Mouse (Mus musculus) CH12F3 (cell line): ENCODE results near the gene Rpl18.

Experiments used
- in situ Hi-C: fragments of 300-500 bp; cut with MboI; formaldehyde crosslinking; loops from 2 replicates; pipeline ENCODE4 v1.14.3; 2020; ENCODE audit warnings: low sequenced_read_pairs

The Rpl18 gene

GRCm38 (mm10) chr7:45726419-45726818 is 11.2 kb downstream of the Rpl18 start:
- in situ Hi-C loops = no loop called here

- in situ Hi-C loops = no loop called here
Observed at GRCm38 (mm10) chr7:45727625-45728024, 12.4 kb downstream of the Rpl18 start.

- in situ Hi-C loops = loop anchor here (5.0 kb wide), 1 partner anchor 71 kb away; no protein-coding TSS in a partner anchor
Observed at GRCm38 (mm10) chr7:45730727-45731431, 15.6 kb downstream of the Rpl18 start.

- in situ Hi-C loops = loop anchor here (5.0 kb wide), 1 partner anchor 69 kb away; no protein-coding TSS in a partner anchor
Observed at GRCm38 (mm10) chr7:45733477-45733876, 18.2 kb downstream of the Rpl18 start.

- in situ Hi-C loops = no loop called here
Observed at GRCm38 (mm10) chr7:45739162-45739763, 24.0 kb downstream of the Rpl18 start.

- in situ Hi-C loops = loop anchor here (5.0 to 10.0 kb wide), 2 partner anchors 37 to 195 kb away; no protein-coding TSS in a partner anchor
Observed at GRCm38 (mm10) chr7:45739820-45740219, 24.6 kb downstream of the Rpl18 start.

GRCm38 (mm10) chr7:45741308-45741707 is 26.1 kb downstream of the Rpl18 start:
- in situ Hi-C loops = loop anchor here (5.0 to 10.0 kb wide), 2 partner anchors 36 to 193 kb away; no protein-coding TSS in a partner anchor

- in situ Hi-C loops = loop anchor here (5.0 to 10.0 kb wide), 2 partner anchors 36 to 193 kb away; no protein-coding TSS in a partner anchor
Observed at GRCm38 (mm10) chr7:45741777-45742176, 26.5 kb downstream of the Rpl18 start.

GRCm38 (mm10) chr7:45742338-45742737 is 27.1 kb downstream of the Rpl18 start:
- in situ Hi-C loops = loop anchor here (5.0 to 10.0 kb wide), 2 partner anchors 35 to 192 kb away; no protein-coding TSS in a partner anchor

- in situ Hi-C loops = loop anchor here (5.0 to 10.0 kb wide), 2 partner anchors 33 to 190 kb away; no protein-coding TSS in a partner anchor
Observed at GRCm38 (mm10) chr7:45744387-45744786, 29.1 kb downstream of the Rpl18 start.

- in situ Hi-C loops = loop anchor here (10.0 kb wide), 1 partner anchor 188 kb away; no protein-coding TSS in a partner anchor
Observed at GRCm38 (mm10) chr7:45746518-45746917, 31.3 kb downstream of the Rpl18 start.

- in situ Hi-C loops = loop anchor here (10.0 kb wide), 1 partner anchor 187 kb away; no protein-coding TSS in a partner anchor
Observed at GRCm38 (mm10) chr7:45747450-45747849, 32.2 kb downstream of the Rpl18 start.

- in situ Hi-C loops = loop anchor here (10.0 kb wide), 1 partner anchor 187 kb away; no protein-coding TSS in a partner anchor
Observed at GRCm38 (mm10) chr7:45748110-45748509, 32.9 kb downstream of the Rpl18 start.

- in situ Hi-C loops = loop anchor here (10.0 kb wide), 1 partner anchor 185 kb away; no protein-coding TSS in a partner anchor
Observed at GRCm38 (mm10) chr7:45749401-45749800, 34.1 kb downstream of the Rpl18 start.

- in situ Hi-C loops = no loop called here
Observed at GRCm38 (mm10) chr7:45750162-45750561, 34.9 kb downstream of the Rpl18 start.

GRCm38 (mm10) chr7:45755703-45756102 is 40.4 kb downstream of the Rpl18 start:
- in situ Hi-C loops = no loop called here

GRCm38 (mm10) chr7:45759400-45759799 is 44.1 kb downstream of the Rpl18 start:
- in situ Hi-C loops = no loop called here

GRCm38 (mm10) chr7:45760151-45760550 is 44.9 kb downstream of the Rpl18 start:
- in situ Hi-C loops = no loop called here

- in situ Hi-C loops = no loop called here
Observed at GRCm38 (mm10) chr7:45765995-45766394, 50.7 kb downstream of the Rpl18 start.

GRCm38 (mm10) chr7:45766764-45767163 is 51.5 kb downstream of the Rpl18 start:
- in situ Hi-C loops = no loop called here

- in situ Hi-C loops = no loop called here
Observed at GRCm38 (mm10) chr7:45767500-45767899, 52.2 kb downstream of the Rpl18 start.
